Mouse (Mus musculus): ENCODE measurements around the gene Agap3.

Agap3 gene

DNA sequence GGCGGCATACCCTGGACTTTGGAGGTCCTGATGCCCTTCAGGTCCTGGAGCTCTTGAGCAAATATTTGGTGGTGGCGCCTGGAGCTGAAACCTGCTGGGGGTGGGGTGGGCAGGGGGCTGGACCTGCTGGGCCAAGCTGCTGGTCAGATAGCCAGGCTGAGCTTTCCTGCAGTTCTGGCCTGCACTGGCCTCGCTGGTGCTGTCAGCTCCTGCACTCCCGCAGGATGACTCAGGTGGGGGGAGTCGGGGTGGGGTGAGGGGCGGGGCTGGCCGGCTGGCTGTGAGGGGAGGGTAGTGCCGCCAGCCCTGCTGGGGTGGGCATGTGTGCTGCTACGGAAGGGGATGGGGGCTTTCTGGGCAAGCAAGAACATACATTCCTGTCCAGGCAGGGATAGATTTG, 23.4 kb upstream of the Agap3 start:
- DNase-seq (ENCODE audit: low spot score in 2 of 2): no peak

DNA sequence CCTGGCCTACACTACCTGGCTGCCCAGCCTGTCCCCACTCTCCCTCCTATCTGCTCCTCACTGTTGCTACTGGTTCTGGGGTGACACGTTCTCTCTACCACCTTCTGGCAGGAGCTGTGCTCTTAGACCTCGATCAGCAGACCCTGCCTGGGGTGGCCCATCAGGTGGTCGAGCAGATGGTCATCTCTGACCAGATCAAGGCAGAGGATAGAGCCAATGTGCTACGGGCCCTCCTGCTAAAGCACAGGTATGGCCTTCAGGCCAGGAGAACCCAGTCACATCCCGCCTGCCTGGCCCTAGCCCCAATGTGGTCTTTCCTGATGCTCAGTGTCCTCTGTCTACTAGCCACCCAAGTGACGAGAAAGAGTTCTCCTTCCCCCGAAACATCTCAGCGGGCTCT, 18.0 kb upstream of the Agap3 start:
- no peak for DNase-seq (ENCODE audit: low spot score in 2 of 2)

DNA sequence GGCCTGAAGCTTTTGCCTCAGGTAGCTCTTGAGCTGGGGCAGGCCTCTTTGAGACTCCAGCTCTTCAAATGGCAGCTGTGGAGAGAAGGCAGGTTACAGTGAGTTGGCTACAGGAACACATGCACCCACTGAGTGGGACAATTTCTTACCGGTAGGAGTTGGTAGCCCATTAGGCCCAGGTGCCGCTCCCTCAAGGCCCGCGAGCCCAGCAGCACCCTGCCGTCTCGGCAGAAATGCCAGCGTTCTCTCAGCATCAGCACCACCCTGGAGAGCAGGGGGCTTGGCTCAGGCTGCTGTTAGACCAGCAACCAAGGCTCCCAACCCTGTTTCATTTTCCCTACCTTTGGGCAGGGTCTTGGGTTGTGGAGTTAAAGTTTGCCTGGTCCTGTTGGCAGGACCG, 10.8 kb upstream of the Agap3 start:
- no peak for DNase-seq (ENCODE audit: low spot score in 2 of 2)

DNA sequence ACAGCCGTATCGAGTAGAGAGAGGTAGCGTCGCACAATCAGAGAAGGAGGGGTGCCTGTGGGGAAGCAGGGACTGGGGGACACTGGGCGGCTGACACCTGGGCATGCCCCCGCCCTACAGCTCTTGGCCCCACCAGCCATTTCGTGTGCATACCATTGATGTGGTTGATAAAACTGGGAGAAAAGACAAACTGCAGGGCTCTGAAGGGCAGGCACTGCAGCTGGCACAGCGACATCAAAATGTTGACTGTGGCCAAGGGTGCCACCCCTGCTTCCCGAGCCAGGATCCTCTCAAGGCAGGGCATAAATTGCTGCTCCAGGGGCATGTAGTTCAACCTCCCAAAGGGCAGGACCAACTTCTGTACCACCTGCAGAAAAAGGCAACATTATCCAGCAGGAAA, 9.9 kb upstream of the Agap3 start:
- no peak for DNase-seq (ENCODE audit: low spot score in 2 of 2)

DNA sequence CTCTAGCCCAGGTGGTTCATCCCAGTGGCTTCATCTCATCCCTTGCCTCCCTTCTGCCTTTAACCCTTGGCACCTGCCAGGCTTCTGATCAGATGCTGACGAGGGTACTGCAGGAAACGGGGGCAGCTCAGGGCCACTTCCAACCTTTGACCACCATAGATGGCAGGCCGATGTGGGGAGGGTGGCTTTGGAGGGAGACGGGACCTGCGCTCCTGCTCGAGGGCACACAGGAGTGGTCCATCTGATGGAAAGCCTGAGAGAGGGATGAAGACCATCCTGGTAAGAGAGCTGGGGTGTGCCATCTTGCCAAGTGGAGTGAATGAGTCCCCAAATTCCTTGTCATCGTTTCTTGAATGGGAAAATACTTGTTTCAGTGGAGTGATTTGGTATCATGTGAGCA, 8.8 kb upstream of the Agap3 start:
- DNase-seq (ENCODE audit: low spot score in 2 of 2): no peak

DNA sequence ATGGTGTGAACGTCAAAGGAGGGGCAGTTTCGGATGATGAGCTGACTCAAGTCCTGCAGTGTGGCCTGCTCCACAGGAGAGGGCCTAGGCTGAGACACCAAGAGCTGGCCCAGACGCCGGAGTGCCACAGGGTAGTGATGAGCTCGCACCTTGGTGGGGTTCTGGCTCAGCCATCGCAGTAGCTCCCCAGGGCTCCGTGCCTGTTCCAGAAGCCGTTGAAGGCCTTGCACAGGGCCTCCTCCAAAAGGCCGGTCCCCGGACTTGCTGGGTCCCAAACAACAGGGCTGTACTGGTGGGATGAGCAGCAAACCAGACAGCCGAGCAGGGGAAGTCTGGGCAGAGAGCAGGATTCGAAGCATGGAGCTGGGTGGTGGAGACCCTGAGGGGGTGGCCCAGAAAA, 8.1 kb upstream of the Agap3 start:
- no peak for DNase-seq (ENCODE audit: low spot score in 2 of 2)

DNA sequence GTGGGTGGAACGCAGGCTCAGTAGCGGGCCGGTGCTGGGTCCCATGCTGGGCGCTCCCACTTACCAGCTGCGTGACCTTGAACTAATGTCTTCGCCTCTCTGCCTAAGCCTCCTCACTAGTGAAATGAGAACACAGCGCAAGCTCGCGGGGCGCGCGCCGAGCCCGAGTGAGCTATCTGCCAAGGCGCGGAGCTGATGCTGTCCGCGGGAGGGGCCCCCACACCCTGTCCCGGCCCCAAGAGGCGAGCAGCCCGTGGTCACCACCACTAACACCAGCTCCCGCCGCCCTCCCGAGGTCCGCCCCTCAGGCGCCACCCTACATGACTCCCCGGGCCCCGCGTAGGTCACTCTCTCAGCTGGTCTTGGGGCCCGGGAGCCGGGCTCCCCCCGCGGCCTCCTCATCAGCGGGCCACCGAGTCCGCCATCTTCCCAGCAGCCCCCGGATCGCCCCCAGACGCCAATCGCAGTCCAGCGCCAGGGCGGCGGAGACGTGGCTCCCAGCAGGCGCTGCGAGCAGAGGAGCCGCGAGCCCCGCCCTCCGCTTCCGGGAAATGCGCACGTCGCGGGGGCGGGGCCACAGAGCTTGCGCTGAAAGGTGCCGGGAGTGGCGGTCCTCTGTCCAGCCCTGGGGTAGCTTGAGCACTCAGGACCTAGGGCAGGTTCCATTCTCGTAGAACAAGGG, 7.1 kb upstream of the Agap3 start, which contains the start of gene Fastk:
Fastk (minus strand) TSS at position 542 of the 682 bp plus-strand sequence.
- peak; percentile 85 to 89 for DNase-seq (ENCODE audit: low spot score in 2 of 2)

DNA sequence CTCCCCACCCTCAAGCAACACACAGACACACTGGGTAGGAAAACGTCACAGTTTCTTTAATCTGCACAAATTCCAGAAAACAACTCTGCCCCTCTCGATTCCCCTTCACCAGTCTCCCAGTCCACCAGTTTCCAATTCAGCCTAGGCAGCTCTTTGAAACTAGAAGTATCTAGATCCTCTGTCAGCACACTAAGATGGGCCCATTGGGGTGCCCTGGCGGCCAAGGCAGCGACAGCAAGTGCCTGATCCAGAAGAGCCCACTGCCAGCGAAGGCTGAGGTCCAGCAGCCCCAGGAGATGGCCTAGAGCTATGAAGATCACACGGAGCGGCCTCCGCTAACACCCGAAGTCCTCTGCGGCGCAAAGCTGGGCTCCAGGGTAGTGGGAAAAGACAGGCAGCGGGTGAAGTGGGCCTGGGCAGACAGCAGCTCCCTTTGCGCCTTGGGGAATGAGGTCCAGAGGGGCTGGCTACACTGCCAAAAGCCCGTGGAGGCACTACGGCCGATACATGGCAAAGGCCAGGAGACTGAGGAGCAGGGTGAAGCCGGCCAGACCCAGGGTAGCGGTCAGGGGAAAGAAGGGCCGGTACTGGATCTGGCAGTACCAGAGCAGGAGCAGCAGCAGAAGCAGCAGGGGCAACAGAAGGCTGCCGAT, 6.4 kb upstream of the Agap3 start:
- DNase-seq (ENCODE audit: low spot score in 2 of 2): no peak

DNA sequence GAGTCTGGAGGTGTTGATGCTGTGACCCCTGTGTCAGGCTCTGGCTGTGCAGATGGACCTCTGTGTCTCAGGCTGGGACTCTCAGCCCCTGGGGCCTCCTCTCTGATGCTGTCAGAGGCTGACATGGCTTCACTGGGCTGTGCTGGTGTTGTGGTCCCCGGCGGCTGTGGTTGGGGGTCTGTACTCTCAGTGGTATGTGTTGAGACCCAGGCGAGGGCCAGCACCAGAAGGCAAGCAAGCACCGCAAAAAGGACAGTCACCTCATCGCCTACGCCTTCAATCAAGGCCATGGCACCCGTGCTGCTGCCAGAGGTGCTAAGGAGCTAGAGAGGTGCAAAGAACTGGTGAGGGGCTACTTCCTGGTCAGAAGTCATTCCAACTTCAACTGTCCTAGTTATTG, 5.3 kb upstream of the Agap3 start:
- DNase-seq (ENCODE audit: low spot score in 2 of 2): no peak

DNA sequence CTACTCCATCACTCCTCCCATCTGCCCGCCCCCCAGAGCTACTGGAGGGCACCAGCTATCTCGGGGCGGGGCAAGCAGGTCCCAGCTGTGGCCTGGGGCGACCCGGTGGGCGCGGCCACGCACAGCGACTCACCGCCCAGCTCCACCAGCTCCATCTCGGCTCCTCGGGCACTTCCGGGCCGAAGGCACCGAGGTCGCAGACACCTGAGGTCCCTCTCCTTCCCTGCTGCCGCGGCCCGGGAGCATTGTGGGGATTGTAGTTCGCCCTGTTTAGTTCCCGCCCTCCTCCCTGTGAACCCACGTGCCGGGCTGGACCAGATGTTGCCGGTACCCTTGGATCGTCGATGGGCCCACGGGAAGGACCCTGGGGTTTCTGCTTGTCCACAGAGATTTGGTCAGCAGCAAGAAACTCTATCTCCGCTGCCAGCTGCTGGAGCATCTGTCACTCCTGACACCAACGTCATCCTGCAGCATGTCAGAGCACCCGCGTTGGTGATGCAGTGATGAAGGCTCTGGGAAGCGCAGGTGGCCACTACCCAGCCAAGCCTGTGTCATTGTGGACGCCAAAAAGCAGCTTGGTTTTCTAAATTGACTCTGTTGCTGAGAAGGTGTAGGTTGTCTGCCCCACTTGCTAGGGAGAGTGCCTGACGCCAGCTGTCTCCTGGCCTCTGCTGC, 4.2 kb upstream of the Agap3 start, which contains the start of gene Tmub1:
Tmub1 (minus strand) TSS at position 231 of the 675 bp plus-strand sequence.
- DNase-seq (ENCODE audit: low spot score in 2 of 2): peak; percentile 79 to 80

DNA sequence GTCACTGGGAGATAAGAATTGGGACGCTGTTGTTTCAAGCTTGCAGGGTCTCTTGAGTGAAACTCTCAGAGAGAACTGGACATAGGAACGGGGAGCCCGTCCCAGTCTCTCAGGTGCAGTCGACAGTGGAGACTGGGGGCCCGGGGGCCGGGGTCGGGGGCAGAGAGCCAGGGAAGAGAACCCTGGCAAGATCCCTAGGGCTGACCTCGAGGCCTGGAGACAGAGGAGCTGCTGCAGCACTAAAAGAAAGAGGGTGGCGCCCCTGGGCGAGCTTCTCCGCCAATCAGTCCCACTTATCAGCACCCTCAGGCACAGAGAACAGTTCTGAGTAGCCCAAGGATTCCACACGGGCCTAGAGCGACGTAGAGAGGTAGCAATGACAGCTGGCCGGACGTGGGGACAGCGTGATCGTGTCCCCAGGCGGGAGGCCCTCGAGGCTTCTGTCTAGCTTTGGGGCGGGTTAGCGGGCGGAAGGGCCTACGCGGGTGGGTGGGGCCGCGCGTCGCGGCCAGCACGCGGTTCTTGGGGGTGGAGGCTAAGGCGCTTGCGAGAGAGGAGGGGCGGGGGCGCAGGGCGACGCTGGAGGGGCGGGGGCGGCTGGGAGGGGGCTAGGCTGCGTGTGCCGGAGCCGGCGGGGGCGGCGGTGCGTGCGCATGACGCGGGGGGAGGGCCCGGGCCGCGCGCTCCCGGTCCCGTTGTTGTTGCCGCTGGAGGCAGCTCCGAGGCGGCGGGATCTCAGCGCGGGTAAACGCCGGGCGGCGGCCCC, 530 bp upstream of the Agap3 start:
- peak; percentile 62 to 81 for DNase-seq (ENCODE audit: low spot score in 2 of 2)

DNA sequence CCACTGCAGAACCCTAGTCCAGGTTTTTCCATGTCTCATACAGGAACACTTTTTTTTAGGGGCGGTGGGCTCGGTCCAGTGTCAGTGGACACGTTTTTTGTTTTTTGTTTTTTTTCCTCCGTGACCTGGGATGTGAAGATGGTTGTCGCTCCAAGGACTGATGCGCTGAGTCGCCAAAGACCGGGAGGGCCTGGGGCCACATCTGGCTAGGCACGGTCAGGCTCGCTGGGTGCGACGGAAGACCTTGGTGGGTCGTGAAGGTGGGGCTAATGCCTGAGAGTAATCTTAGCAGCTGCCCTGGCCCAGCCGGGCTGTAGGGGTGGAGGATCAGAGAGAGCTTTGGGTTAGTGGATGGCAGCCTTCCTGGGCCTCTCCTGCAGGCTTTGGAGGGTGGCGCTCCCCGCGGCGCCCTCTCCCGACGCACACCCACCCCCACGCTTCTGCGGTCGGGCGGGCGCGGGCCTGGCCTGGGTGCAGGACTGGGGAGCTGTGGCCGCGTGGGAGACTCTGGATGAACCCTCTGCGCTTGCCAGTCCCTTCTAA, 785 bp downstream of the Agap3 start:
- DNase-seq (ENCODE audit: low spot score in 2 of 2): peak in 1 of 2 experiments; percentile 28

DNA sequence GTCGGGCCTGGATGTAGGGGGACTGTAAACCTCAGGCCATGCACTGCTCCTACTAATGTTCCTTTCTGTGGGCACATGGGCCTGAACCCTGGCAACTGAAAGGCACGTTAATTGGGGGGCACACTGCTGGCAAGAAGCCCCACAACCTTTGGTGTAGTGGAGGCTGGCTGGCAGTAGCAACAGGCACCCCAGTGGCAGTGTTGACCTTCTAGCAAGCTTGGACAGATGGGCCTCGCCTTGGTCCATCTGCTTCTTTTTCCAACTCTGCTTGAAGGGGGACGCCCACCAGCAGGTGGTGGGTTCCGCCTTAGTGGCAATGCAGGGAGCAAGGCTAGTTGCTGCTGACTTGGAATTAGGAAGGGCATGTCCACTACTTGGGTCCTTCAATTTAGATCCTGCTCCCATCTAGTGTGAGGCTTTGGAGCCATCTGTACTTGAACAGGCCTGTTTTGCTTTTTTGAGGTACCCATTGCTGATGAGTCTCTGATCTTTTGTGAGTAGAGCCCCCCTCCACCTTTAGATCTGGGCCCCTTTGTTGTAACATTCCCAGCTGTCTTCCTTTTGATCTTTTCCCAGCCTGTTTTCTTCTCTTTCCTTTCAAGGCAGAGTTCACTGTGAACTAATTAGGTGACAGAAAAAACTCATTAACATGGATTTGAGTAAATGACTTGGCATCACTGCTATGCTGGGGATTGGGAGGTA, 1.5 kb downstream of the Agap3 start:
- no peak for DNase-seq (ENCODE audit: low spot score in 2 of 2)

DNA sequence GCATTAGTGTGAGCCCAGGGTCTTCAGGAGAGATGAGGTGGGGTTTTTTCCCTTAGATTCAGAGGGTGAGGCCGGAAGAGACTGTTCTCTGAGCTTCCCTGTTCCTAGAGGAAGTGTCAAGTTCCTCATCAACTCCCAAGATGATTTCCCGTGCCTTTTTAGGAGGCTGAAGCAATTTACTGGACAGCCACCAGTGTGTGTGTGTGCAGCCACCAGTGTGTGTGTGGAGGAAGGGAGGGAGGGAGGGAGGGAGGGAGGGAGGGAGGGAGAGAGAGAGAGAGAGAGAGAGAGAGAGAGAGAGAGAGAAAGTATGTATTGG, 2.0 kb downstream of the Agap3 start:
- no peak for DNase-seq (ENCODE audit: low spot score in 2 of 2)

DNA sequence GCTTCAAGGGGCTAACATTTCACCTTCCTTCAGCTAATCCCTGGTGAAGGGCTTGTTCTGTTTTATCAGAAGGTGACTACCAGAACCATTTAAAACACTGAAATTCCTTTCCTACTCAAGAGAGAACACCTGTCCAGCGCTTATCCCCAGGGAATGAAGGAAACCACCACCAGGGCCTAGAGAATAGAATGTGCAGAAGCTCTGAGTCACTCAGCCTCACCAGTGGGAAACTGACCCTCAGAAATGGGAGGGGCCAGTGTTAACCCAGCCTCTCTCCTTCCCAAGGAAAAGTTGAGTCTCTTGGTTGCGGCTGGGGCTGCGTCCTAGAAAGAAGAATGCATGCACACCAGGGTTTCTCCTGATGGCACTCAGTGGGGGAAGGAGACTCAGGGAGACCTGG, 3.1 kb downstream of the Agap3 start:
- DNase-seq (ENCODE audit: low spot score in 2 of 2): no peak

DNA sequence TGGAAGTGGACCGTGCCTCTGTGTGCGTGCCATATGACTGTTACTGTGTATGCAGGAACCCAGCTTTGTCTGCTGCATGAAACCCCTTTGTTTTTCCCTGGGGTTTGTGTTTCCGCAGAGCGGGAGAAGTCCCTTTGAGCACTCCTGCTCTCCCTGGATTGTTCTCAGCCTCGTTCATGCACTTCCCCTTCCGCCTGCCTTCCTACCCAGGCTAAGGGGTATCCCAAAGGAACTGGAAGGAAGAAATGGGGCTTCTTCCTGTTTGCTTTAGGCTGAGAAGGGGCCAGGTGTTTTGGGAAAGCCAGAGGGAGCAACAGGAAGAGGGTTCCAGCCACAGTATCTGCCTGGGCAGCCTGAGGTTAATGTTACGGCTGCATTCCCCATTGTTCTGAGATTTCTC, 3.6 kb downstream of the Agap3 start:
- DNase-seq (ENCODE audit: low spot score in 2 of 2): no peak

DNA sequence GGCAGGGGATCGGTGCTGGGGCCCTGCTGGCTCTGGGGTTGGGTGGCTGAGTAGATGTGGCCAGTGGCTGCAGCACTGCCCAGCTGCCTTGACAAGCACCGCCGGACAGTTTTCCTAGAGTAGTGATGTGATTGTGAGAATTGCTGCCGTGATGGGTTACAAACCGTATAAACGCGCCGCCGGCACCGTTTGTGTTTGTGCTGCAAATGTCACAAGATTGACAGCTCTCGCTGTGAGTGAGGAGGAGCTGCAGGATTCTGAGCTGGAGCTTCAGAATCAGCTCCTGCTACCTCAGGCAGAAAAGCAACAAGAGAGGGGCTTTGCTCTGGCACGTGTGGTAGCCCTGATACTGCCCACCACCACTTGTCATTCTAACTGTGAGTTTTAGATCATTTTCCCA, 14.8 kb downstream of the Agap3 start:
- DNase-seq (ENCODE audit: low spot score in 2 of 2): no peak

DNA sequence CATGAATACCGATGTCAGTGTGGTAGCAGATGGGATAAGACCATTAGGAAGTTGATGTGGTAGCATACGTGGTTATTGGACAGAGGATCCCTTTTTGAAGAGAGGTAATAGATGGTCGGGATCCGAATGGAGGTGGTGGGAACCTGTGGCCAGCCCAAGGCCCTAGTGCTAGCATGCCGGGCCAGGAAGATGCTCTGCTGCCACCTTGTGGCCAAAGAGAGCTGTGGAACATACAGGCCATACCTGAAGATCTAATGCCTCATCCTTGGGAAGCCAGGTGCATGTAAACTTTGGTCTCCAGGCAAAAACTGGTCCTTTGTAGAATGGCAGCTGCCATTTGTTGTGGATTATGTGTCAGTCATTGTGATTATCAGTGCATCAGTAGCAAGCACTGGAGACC, 18.6 kb downstream of the Agap3 start:
- DNase-seq (ENCODE audit: low spot score in 2 of 2): peak in 1 of 2 experiments; percentile 53

DNA sequence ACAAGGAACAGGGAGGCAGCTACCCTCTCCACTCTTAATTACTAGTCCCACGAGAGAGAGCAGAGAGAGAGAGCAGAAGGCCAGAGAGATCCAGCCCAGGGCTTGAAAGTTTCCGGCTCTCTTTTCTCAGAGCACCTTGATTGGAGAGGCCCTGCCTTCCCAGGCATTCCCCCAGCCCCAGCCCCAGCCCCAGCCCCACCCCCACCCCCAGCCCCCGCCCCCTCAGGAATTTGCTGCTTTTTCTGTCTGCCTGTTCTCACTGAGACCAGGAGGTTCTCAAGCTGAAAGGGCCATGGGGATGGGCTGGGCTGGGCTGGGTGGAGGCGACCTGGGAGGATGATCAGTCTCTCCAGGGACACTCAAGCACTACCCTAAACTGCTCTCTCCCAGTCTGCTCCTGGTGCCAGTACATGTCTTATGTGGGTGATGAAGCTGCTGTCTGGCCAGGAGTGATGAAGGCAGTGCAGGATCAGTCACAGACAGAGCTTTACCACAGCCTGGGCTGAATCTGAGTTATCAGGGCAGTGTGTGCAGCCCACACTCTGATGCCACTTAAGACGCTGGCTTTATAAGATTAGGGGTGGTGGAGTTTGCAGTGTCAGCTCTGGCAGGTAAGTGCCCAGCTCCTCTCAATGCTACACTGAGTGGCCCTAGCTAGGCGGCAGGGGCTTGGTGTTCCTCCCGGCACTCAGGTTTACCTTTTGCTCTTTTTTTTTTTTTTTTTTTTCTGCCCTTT, 21.1 kb downstream of the Agap3 start:
- DNase-seq (ENCODE audit: low spot score in 2 of 2): no peak

DNA sequence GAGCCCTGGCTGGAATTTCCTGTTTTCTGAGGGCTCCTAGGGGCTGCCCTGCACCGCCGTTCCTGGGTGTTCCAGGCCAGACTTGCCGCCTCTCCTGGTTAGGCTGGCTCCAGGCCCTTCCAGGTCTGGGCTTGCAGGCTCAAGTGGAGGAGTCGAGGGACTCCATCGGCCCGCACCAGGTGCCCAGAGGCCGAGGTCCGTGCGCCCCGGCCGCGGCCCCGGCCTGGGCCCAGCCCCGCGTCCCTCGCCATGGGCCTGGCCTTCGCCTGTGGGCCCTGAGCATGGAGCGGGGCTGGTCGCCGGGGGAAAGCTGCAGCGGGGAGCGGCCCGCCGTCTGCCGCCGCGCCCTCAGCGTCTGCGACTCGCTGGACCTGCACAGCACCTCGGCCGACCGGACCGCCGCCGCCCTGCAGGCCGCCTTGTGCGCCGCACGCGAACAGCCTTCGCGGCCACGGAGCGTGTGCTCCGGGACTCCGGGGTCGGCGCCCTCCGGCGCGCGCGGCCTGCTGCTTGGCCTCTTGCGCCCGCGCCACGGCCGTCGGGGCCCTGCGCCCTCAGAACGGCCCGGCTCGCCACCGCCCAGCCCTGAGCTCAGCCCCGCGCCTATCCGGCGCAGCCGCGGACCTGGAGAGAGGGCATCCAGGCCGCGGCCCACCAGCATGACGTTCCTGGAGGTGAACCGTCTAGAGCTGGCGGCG, 22.2 kb downstream of the Agap3 start:
- DNase-seq (ENCODE audit: low spot score in 2 of 2): no peak
